Mouse (Mus musculus): ENCODE data around the gene Rabggta.

Rabggta gene

DNA sequence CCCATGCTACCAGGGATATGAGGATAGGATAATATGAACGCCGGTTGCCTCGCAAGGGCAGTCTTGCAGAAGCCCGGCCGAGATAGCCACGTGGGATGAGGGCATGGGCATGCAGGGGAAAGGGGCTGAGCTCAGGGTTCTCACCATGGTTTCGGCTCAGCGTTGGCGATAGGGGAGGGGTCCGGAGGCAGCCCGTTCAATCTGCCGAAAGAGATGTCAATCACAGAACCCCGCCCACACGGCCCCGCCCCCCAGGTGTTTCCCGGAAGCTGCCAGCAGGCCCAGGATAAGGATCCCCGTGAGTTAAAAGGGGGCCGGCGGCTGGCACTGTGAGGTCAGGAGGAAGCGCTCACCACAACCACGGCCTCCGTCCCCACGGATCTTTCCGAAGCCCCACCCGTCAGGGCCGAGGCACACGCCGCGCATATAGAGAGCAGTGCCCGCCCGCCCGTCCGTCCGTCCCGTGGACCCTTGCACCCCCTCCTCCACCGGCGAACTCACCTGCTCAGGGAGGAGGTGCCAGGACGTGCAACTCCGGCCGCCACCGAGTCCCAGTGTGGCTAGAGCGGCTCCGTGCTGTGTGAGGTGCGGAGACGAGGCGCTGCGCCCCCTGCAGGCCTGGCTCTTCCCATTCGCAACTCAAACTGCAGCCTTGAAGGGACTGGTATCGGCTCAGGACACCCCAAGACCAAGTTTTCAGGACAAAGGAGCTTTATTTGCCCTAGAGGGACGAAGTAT lies at the start of gene Rabggta:
Gene Rabggta (minus strand): TSS at position 564 of the 738 bp plus-strand sequence.
- peak; percentile 95 for DNase-seq (ENCODE audit: low spot score)

DNA sequence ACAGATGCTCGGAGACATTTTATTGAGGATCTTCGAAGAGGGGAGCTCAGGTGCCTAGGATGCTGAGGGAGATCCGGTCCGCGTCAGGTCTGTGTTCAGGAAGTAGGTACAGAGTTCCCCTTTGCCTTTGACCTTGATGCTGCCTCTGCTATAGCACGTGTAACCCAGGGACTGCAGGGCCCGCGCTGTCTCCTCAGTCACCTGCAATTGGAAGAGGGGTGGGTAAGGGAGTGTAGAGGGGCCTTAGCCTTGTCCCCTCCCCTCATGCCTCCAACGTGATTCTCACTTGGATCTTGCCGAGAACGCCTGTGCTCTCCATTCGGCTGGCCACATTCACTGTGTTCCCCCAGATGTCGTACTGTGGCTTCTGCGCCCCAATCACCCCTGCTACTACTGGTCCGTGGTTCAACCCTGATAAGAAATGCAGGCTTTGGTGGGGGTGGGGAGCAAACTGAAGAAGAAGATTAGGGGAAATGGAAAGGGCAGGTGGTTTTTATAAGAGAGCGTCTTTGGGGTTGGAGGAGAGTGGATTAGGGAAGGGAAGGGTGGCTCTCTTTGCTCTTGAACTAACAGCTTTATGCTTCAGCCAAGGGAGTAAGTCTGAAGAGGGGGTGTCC lies 47.1 kb upstream of the Rabggta start:
- no peak for DNase-seq (ENCODE audit: low spot score)

DNA sequence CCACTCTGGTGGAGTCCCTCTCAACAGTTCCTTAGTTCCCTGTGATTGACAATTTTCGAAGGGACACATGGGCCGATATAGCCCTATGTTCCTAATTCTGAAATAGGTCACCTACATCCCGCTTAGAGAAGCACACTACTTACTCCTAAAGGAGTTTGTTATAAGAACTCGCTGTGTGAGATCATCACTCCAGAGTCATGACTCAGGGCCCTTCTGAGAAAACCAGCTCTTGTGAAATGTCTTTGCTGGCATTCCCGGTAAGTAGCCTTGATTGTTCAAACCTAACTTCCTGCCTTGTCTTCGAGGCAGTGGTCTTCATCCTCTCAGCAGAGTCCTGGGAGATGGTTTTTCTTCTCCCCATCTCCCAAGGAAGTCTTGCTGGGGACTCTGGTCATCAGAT lies 46.5 kb upstream of the Rabggta start:
- no peak for DNase-seq (ENCODE audit: low spot score)

DNA sequence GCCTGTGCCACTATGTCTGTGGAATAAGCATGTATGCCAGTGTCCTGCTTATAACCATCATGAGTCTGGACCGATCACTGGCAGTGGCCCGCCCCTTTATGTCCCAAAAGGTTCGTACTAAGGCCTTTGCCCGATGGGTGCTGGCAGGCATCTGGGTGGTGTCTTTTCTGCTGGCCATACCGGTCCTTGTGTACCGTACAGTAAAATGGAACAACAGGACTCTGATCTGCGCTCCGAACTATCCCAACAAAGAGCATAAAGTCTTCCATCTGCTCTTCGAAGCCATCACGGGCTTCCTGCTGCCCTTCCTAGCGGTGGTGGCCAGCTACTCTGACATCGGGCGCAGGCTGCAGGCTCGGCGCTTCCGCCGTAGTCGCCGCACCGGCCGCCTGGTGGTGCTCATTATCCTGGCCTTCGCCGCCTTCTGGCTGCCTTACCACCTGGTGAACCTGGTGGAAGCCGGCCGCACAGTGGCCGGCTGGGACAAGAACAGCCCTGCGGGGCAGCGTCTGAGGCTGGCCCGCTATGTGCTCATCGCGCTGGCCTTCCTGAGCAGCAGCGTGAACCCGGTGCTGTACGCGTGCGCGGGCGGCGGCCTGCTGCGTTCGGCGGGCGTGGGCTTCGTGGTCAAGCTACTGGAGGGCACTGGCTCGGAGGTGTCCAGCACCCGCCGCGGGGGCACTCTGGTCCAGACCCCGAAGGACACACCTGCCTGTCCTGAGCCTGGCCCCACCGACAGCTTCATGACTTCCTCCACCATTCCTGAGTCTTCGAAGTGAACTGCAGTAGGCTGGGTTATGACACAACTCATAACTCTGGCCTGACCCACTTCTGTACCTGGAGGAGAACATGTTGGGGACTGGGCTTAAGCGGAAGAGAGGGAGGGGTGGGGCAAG lies 45.7 kb upstream of the Rabggta start:
- no peak for DNase-seq (ENCODE audit: low spot score)

DNA sequence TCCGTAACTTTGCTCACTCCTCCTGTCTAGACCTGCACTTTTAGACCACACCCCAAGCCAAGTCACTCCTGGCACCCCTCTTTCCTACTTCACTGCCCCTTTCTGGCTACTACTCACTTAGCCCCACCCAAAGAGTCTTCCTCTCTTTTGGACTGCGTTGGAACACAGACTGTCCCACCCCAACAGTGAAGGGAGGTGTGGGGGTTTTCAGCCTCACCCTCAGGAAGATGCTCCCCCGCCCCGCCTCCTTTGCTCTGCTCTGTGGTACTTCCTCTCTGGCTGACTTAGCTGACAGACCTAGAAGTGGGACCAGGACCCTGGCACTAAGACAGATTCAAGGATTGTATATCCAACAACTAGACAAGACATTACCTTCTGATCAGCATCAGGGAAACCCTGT lies 43.6 kb upstream of the Rabggta start, which contains the start of gene Ltb4r1:
Gene Ltb4r1 (plus strand): TSS at position 267 of the 400 bp plus-strand sequence.
- no peak for DNase-seq (ENCODE audit: low spot score)

DNA sequence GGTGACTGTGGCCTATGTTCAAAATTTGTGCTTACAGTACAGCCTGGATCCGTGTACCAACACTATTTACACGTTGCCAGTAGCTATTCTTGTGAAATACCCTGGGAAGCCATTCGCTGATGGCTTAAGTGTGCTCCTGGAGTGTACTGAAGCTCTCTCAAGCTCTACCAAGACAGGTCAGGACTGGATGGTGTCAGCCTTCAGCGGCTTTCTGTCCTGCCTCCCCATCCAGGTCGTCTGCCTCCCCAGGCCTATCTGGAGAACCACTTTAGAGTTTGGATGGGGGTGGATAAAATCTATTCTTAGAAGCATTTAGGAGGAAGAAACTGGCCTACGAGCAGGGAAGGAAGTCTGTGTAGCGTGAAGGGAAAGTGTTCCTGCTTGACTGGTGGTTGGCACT lies 41.1 kb upstream of the Rabggta start:
- DNase-seq (ENCODE audit: low spot score): no peak

DNA sequence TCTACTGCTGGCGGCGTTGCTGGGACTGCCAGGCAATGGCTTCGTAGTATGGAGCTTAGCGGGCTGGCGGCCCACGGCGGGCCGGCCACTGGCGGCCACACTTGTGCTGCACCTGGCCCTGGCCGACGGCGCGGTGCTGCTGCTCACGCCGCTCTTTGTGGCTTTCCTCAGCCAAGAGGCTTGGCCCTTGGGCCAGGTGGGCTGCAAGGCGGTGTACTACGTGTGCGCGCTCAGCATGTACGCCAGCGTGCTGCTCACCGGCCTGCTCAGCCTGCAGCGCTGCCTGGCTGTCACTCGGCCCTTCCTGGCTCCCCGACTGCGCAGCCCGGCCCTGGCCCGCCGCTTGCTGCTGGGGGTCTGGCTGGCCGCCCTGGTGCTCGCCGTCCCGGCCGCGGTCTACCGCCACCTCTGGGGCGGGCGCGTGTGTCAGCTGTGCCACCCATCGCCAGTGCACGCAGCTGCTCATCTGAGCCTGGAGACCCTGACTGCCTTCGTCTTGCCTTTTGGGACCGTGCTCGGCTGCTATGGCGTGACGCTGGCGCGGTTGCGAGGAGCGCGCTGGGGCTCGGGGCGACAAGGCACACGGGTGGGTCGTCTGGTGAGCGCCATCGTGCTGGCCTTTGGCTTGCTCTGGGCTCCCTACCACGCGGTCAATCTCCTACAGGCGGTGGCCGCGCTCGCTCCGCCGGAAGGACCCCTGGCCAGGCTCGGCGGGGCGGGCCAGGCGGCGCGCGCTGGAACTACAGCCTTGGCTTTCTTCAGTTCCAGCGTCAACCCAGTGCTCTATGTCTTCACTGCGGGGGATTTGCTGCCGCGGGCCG lies 40.1 kb upstream of the Rabggta start:
- DNase-seq (ENCODE audit: low spot score): no peak

DNA sequence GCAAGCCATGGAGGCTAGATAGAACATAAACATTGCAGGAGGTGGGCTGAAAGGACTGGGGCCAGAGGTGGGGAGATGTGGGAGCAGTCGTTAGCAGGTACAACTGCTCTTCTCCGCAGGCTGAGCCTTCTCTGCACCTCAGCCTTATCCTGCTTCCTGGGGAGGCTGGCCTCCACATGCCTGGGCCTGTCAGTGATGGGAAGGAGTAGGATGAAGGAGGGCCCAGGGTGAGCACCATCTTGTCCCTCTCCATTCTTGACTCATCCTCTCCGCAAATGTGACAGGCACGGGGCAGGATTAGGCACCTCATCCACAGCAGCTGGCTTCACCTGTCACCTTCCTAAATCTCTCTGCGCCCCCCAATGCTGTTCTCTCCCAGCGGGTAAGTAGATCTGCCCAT lies 39.1 kb upstream of the Rabggta start, which contains the start of gene Ltb4r2:
Gene Ltb4r2 (plus strand): TSS at position 266 of the 400 bp plus-strand sequence.
- DNase-seq (ENCODE audit: low spot score): no peak

DNA sequence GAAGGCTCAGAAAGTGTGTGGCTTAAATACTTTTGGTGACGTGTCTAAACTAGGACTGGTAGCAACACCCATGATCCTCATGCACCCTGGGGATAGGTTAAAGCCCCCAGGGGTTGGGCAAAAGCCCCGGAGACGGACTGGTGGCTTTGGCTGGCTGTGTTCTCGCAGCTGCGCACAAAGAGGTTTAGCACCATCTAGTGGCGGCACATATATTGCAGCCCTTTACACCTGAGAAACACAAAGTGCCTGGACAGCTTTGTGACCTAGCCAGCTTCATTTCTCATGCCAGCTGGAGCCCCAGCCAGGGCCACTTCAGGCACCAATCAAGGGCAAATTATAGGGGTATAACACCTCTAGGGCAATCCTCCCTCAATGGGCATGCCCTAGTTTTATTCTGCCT lies 38.1 kb upstream of the Rabggta start:
- DNase-seq (ENCODE audit: low spot score): peak; percentile 89

DNA sequence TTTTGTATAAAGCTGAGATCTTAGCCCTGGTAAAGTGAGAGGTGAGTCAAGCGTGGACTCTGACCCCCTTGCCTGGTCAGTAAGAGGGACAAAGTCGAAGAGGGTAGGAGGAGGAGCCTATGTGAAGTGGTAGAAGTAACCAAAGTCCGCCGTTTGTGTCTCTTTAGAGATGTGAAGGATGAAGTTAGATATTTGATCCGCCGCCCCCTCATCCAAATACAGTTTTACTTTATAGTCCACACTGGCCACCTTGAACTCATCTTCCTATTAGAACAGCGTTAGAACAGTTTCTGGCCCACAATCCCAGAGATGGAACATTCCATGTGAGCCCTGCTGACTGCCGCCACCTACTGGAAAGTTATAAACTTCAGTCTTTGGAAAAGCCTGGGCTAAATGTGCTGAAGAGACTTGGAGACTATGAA lies 36.3 kb upstream of the Rabggta start, which contains the start of gene Cideb:
Gene Cideb (minus strand): TSS at position 96 of the 422 bp plus-strand sequence.
- peak; percentile 45 for DNase-seq (ENCODE audit: low spot score)

DNA sequence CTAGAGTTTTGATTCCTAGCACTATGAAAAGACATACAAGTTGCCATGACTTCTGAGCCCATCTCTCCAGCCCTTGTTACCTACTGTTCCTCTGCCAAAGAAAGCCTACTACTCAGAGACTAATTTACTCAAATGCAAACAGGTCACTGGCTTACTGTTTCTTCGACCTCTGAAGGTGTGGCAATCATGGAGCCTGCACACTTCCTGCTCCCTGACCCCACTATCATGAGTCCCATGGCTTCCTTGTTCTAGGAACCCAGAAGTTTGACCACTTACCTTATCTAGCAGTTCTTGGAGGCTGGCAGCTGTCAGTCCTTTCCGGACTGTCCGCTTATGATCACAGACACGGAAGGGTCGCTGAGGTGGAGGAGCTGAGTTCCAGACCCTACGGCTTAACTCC lies 35.5 kb upstream of the Rabggta start:
- no peak for DNase-seq (ENCODE audit: low spot score)

DNA sequence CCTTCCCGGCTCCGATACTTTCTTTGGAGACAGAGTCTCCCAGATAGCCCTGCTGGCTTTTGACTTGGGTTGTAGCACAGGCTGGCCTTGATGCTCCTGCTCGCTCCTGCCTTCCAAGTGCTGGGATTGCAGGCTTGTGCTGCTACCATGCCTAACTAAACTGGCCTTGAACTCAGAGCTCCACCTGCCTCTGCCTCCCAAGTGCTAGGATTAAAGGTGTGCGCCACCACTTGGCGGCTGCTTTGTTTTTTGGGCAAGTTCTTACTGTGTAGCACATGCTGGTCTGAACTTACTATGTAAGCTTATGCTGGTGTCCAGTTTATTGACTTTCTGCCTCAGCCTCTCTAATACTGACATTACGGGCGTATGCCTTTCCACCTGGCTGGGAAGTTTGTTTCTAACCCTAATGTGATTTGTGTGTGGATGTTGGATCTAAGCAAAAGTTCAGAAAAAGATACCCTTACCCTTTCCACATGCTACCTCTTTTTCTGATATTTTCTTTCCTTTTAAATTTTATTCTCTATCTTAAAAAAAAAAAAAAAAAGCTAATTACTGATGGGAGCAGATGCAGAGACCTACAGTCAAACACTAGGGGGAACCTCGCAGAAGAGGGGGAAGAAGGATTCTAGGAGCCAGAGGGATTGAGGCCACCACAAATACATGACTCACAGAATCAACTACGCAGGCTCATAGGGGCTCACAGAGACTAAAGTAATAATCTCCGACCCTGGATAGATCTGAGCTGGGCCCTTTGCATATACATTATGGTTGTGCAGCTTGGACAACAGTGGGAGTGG lies 25.2 kb upstream of the Rabggta start:
- DNase-seq (ENCODE audit: low spot score): no peak

DNA sequence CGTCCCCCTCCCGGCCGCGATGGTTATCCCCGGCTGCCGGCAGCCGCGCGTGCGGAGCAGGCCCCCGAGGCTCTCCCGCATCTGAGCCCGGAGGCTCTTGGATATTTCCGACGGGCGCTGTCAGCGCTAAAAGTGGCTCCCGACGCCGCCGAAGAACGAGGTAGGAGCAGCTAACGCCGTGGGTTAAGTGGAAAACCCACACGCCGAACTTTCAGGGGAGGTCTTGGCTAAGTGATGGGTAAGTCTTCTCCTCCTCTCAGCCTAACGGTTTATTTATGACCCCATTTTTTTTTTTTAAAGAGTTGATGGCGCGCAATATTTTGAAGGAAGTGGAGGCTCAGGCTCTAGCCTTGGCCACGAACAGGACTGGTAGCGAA lies 23.8 kb upstream of the Rabggta start:
- no peak for DNase-seq (ENCODE audit: low spot score)

DNA sequence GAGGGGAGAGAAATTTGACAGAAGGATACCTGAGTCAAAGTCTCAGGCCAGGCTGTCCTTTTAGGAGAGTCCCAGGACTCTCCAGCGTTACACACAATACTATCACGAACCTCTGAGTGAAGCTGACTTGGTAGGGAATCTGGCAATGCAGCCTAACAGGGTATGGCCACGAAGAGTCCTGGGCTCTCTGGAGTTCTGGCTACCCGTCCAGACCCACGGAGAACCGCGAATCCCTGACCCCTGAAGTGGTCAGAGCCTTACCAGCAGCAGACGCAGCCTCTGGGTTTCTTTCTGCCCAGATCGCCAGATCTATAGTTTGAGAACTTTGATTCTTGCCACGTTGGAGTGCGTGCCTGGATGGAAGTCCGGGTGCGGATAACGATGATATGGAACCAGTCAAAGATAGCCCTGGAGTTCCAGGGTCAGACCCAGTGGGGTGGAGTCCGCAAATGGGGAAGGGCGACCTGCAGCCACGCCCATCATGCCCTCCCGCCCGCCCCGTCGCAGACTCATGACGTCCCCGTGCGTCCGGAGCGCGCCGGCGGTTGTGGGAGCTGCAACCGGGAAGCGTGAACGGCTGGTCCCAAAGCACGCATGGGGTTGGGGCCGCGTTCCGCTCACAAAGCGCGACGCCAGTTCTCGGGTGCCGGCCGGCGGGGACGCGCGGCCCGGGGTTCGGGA lies 23.3 kb upstream of the Rabggta start, which contains the start of the genes Dhrs1 and Nop9:
Gene Dhrs1 (minus strand): TSS at position 511 of the 681 bp plus-strand sequence.
Gene Nop9 (plus strand): TSS at position 514 of the 681 bp plus-strand sequence.
- DNase-seq (ENCODE audit: low spot score): peak; percentile 83

DNA sequence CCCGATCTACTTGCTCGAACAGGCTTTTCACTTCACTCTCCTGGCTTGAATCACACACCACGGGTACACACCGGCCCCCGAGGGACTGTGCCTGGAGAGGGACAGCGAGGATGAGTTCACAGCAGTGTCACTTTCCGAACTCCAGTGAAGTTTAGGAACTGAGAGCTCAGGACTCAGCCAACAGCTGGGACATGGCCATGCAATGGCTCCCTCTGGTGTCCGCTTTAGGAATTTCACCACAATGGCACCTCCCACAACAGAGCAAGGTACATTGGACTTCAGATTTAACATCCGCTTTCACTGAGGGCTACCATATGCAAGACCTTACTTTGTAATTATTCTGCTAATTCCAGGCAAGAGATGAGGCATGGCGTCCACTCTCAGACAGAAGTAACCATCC lies 21.6 kb upstream of the Rabggta start:
- DNase-seq (ENCODE audit: low spot score): peak; percentile 89

DNA sequence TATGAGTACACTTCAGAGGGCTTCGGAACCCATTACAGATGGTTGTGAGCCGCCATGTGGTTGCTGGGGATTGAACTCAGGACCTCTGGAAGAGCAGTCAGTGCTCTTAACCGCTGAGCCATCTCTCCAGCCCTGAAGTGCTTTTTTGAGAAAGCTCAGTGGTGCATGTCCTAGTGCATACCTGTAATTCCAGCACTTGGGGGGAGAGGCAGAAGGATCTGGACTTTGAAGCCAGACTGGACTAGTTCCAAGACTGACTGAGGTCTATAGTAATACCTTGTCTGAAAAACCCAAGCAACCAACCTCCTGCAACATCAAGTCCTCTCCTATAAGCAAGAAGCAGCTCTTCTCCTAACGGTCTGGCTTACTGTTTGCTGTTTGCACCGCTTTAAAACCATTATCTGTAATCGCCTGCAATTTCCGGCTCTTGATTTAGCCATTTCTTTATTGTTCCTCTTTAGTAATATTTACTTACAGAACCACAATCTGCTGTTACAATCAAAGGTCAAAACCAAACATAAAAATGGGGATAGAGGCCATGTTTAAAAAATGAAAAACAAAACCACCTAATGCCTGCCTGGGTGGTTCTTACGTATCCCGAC lies 15.1 kb upstream of the Rabggta start:
- no peak for DNase-seq (ENCODE audit: low spot score)

DNA sequence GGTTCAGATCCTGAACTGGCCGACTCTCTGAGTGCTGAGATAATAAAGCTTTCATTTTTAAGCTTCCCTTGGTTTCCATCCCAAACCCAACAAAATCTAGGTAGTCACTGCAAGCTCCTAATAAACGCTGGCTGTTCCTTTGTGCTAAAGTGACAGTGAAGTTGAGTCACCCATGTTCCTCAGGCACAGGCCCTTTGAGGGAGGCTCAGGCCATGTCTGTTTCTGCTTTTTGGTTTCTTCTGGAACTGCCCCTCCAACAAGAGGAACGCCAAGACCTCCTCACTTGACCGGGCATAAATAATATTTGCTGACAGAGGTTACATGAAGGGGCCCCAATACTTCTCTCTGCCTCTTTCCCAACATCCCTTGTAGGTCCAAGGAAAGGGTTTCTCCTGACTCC lies 13.7 kb upstream of the Rabggta start:
- no peak for DNase-seq (ENCODE audit: low spot score)

DNA sequence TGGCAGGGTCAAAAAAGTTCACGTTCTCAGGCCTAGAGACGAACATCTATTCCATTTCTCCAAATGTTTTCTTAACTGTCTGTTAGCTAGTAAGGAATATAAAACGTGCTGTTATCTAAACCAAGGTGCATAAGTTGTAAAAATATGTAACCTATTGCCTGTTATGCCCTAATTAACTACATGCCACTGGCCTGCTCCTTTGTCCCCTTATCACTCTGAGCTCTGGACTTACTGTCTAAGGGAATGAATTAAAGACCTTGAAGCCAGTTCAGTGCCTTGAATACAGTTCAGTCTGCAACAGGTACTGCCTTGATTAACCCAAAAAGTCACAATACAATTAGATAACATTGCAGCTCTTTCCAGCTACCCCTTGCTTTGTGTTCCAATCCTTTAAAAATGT lies 13.3 kb upstream of the Rabggta start:
- DNase-seq (ENCODE audit: low spot score): no peak

DNA sequence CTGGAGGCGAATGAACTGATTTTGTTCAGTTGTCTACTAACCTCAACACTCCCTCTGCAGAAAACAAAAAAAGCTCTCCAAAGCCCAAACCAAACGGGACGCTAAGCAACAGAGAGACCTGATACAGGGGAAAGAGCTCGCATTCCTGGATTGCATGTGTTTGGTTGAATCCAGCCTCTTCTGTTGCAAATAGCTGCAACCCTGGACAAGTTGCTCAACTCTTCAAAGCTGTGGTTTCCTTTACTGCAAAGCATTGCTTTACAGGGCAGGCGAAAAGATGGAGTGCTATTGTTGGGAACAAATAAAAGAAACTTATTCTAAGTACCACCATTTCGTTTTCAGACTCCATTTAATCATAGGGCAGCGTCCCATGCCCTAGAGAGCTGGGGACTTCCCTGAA lies 12.8 kb upstream of the Rabggta start:
- DNase-seq (ENCODE audit: low spot score): no peak

DNA sequence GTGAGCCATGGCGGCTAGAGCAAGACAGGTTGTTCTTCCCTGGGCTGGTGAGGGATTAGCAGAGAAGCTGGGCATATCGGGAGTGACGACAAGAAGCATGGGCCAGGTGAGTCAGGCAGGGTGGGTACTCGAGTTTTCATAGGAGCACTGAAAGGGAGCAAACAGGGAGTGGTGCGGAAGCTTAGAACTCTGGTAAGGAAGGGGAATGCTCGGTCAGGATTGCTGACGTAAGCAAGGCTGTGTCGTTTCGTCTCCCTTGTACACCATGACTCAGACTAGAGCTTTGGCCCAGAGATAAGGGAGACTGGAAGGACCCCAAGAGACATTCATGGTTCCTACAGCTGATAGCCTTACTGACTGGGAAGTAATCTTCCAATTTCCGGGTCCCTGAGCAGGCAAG lies 11.8 kb upstream of the Rabggta start:
- DNase-seq (ENCODE audit: low spot score): no peak

Measured in layer of hippocampus, adult 11-12 months (tissue).